Mouse (Mus musculus) CH12.LX (cell line): Measurements from ENCODE around the gene Ncoa5.
A peak's percentile ranks its signal among the peaks of the same experiment; 100 is the strongest.

Experiments
- CTCF ChIP-seq, 2 experiments: IDR thresholded peaks in 1 of 2; conservative IDR thresholded peaks in 1 of 2; 2 replicates each; pipeline ENCODE4 v1.5.1; 2011 to 2012; ENCODE audit warnings: low read depth in 2 of 2, low read length in 2 of 2, improper control_type of control experiment in 1 of 2, inconsistent platforms in 1 of 2, mild to moderate bottlenecking in 1 of 2, moderate library complexity in 1 of 2
- MXI1 ChIP-seq: IDR thresholded peaks from 2 replicates; pipeline ENCODE4 v1.6.1; 2011; ENCODE audit warnings: mild to moderate bottlenecking, low read depth, low read length, improper control_type of control experiment
- RAD21 ChIP-seq: IDR thresholded peaks from 2 replicates; pipeline ENCODE4 v1.6.1; 2011; ENCODE audit warnings: low read depth, mild to moderate bottlenecking, low read length, improper control_type of control experiment, moderate library complexity
- UBTF ChIP-seq: IDR thresholded peaks from 2 replicates; pipeline ENCODE4 v1.6.1; 2012; ENCODE audit warnings: low read depth, mild to moderate bottlenecking, inconsistent platforms, low read length, improper control_type of control experiment, moderate library complexity

- TF ChIP-seq MXI1 (no peak), CTCF (conservative IDR thresholded peaks at IDR 0.05 in 1 of 2, IDR thresholded peaks at IDR 0.05 in 1 of 2; ENCODE audit: low read depth in 2 of 2, low read length in 2 of 2) (peak in 1 of 2 experiments; percentile 51; a peak in 2 of 4 replicates), UBTF (no peak), RAD21 (no peak)
Observed at GRCm38 (mm10) chr2:164950501-164950900, 84.2 kb downstream of the Ncoa5 start.
